Mouse (Mus musculus): Measurements from ENCODE around the gene Car4.

DNA sequence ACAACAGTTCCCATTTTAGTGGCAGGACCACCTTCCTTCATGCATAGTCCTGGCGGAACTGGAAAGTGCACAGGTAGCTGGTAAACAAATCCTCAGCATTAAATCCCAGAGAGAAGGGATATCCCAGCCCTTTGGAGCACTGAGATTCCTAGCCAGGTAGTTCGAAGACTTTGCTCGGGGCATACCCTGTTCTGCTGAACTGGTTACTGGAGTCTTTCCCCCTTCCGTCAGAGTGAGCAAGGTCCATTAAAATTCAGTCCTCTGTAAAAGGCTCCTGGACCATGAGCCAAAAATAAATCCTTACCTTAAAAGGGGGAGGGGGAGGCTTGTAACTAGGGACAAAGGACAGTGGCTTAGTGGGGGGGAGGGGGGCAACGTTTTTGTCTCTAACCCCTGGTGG lies 1.6 kb downstream of the Car4 start:
- TF ChIP-seq CTCF (IDR thresholded peaks at IDR 0.05; ENCODE audit: low read depth) (no peak), EP300 (IDR thresholded peaks at IDR 0.05; ENCODE audit: low read depth) (no peak)

All from liver, embryonic 14.5 days (tissue).